Mouse (Mus musculus): Measurements from ENCODE around the gene Ryr2.
"Not testable (repeated sequence)": the region's sequence is repeated elsewhere in the genome, so short reads cannot be mapped to it uniquely, and the experiment has no call there.

Gene Ryr2

DNA sequence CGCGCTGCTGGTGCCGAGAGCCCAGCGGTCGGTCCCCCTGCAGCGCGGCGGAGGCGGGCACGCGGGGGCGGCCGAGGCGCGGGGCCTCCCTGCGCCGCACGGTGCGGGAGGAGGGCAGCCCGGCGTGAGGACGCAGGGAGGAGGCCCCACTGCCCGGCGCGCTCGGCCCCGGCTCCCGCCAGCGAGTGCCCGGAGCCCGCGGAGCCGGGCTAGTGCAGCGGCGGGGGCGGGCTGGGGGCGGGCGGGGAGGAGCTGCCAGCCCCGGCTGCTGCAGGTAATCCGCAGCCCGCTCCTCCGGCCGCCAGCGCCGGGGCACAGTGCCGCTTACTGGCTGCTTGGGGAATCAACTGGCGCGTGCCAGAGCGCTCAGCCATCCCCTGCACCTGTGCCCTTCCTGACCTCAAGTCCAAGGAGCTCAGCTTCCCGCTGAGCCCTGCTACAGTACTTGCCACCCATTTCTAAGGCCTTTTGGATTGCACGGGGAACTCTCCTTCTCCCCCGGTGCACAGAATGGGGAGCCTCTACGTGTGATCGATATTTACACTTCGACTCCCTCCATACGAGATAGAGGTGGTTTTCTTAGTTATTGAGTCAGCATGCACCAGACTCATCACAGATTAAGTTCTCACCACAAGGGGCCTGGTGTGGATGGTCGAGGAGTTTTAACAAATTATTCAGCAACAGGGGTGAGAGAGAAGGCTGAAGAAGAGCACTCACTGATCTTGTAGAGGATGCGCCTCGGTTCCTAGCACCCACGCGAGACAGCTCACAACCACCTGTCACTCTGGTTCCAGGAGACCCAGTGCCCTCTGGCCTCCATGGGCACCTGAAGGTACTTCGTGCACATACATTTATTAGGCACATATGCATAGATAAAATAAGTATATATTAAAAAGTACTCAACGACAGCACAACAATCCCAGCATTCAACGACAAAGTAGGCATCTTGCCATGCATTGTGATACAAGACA, at the start of gene Ryr2:
Ryr2 (minus strand) TSS at position 284 of the 971 bp plus-strand sequence.
- DNase-seq = peak; percentile 80

DNA sequence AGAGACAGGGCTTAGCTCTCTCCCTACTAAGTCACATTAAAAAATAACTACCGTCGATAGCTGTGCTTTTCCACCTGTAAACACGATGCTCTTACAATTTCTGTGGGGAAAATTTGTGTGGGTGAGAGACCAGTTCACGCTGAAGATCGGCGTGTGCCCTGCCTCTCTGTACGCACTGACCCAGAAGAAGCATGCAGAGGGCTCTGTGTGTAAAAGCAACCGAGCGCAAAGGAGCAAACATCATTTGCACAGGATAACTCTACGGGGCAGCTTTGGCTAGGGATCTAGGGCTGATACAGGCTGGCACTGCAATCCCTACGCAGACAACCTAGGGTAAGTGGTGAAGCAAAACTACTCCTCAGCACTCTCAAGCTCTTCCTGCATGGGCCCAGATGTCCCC, 47.2 kb upstream of the Ryr2 start:
- no peak for DNase-seq

DNA sequence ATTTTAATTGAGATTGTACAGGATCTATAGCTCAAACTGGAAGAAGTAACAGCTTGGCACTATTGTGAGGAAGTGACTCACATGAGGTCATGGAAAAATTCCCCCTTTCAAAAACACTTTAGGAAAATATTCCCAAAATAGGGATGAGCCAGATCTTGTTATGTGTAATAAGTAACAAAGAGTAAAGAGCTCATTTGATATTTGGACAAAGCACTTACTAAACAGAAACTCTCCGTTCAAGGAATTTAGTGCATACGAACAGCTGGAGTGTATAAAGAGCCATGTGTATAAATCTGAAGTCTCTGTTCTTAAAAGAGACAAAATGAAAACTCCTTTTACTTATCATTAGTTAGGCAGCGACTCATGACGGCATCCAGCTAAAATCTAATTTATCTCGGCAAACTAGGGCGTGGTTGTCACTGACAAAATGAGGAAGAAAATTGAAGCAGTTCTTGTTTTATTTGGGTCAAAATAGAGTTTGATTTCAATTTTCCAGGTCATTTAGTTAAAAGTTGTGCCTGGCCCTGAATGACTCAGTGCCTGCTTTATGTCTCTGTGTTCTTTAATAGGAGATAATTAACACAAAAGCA, 40.3 kb upstream of the Ryr2 start:
- DNase-seq = no peak

DNA sequence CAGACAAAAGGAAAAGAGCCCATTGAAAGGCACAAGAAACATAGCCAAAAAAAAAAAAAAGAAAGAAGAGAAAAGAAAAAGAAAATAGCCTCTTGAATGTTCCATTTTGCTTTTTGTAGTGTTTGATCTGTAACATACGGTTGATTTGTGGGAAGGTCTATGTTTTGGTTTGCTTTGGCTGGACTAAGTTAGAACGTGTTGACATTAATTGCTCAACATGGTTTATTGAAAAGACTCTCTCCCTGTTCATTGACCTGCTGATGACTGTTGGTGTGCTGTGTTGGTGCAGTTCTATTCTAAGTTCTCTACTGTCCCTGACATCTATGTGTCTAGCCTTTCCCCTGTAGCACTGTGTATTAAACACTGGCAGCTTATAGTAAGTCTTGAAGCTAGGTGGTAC, 39.7 kb upstream of the Ryr2 start:
- DNase-seq = no peak

DNA sequence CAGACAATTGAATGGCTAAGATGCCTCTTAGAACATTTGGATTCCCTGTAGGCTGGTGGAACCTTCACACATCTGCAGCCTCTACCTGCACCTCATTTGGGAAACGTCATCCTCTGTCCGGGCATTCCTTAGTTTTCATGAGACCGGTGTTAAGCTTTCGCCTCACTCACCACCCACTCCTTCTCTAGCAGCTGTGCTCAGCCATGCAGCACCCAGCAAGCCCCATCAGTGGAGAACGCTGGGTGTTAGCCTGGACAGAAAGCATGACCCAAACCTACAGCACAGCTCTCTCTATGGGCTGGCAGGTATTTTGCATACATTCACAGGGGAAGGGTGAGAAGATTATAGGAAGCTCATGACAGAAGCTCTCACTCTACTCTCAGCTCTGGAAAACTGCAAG, 36.6 kb upstream of the Ryr2 start:
- DNase-seq = no peak

DNA sequence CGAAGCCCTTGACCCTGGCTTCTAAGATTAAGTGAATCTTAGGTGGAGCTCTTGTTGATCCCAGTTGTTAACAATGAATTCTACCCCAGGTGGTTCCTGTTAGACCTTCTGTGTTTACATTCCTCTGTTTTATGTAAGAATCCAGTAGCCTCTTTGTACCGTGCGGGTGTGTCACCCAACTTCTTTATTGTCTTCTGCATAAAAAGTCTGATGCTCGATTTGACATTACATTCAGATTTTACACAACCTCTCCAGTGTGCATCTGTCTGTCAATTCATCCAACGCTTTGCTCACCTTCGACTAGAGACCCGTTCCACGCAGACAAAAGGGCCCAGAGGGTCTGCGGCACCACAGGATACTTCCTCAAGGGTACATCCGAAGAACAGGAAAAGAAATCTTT, 29.7 kb upstream of the Ryr2 start:
- not testable (repeated sequence) for DNase-seq

DNA sequence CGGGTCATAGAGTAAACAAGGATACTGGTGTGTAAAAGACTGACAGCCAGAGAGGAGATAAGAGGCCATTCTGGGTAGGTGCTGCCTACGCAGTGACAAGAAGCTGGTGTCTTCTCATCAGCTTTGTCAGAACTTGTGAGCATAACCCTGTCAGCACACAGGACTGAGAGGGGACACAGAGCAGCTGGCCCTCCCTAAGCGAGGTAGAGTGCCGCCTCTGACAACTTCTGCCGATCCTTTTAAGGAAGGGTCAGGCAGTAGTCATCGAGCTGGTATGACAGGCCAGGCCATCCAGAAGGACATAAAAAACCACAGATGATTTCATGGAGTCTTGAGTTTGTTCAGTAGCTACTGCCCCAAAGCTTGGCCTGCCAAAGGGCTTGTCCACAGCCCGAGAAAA, 26.8 kb upstream of the Ryr2 start:
- DNase-seq = no peak

DNA sequence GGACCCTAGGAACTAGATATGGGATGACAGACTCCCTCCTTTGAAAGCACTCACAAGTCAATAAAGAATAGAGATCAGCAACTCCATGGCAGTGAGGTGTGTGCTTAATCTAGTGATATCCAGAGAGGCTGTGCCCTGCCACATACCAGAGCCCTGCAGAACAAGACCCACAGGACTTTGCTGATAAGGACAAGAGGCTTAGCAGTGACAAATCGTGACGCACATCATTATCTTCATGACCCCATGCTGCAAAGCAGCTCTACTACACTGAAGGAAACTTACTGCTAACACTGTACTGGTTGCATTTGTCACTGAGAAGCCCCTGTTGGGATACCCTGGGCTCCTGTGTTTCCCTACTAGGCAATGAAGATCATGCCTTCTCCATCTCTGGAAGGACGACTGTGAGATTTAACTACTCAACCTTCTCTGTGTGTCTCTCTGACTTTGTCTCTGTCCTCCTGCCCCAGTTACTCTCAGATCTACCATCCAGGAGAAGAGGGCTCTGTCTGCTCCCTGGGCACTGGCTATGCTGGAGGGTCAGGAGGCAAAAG, 25.5 kb upstream of the Ryr2 start:
- DNase-seq = no peak

DNA sequence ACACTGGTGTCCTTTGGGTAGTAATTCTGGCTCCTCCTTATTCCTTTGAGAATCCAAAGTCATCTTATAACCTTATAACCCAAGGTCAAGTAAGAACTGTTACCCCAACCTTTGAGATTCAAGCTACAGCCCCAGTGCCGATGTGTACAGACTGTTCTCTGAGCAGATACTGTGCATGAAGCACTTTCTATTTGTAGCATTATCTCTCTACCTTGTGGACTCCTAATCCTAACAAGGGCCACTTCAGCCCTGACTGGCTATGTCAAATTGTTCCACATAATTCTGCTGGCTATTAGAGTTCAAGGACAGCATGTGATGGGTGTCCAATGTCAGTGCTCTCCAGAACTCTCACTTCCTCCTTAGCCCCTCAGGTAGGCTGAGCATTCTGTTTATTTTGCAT, 22.4 kb upstream of the Ryr2 start:
- no peak for DNase-seq

DNA sequence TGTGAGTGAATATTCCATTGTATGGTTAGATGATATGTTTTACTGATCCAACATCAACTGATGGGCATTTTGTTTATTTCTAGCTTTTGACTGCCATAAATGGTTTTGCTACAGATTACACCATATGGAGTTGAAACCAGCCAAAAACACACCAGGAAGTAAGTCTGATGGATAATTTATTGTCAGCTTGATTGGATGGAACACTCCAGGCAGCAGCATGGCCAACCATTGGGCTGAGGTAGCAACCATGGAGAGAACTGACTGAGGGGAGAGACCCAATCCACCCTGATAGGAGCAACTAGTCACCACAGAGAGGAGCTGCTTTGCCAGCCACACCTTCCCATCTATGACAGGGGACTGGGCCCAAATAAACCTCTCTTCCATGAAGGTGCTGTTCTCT, 19.4 kb upstream of the Ryr2 start:
- no peak for DNase-seq

DNA sequence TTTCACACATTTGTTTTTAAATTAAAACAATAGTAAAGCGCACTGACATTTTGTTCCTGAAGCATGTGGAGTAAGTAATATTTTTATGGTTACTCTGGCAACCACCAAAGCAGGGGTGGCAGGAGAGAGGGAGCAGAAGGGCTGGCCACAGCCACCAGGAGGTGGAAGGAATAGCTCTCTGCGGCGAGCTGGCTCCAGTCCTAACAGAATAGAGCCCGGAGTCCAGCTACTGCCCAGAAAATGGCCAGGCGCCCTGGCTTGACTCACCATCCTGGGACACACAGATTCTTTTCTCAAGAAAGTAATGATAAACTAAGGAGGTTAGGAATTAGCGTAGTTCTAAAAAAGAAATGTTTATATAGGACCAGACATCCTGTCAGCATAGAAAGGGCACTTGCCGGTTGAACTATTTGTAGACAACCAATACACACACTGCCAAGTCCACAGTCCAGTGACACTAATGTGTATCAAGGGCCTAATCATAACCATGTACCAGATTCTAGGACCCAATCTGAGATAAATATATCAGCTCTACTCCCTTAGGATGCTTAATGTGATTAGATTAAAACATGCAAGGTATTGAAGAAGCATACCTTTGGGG, 18.3 kb upstream of the Ryr2 start:
- DNase-seq = peak; percentile 13

DNA sequence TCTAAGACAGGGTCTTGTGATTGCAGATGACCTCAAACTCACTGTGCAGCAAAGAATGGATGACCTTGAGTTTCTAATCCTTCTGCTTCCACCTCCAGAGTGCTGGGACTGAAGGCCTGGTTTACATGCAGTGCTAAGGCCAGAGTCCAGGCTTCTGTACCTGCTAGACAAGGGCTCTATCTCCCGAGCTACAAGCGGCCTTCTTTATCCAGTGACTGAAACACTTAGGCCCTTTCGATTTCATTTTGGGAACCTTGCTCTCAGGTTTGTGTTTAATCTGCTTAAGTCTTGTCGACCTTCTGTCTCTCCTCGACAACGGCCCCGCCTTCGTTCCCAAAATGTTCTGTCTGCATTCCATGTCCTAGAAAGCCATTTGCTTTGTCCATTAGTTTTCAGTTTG, 8.8 kb upstream of the Ryr2 start:
- DNase-seq = no peak

DNA sequence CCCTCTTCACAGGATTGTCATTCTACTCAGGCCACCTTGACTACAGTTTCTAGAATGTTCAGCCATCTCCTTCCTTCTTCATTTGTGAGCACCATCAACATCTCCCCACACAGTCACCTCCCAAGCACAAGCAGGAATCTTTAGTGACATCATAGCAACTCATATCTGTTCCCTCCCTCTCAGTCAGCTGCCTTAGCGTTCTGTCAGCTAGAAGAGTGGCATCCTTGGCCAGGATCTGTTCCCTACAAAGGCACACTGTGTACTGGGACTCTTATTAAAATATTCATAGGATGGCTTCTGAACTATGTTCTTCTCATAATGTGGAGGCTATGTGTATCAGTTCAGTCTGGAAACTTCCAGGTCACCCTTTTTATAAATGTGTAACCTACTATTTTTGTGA, 8.1 kb upstream of the Ryr2 start:
- no peak for DNase-seq

DNA sequence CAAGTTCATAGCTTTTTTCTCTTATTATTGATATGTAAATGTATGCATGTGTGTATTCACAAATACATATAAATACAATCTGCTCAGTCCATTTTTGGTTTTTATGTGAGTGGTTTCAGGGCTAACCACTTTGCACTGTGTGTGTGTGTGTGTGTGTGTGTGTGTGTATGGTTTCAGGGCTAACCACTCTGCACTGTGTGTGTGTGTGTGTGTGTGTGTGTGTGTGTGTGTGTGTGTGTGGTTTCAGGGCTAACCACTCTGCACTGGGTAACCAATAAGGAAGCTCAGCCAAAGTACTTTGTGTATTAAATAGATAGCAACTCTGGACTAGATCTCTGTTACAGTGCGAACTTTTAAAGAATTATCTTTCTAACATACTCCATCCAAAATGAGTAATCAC, 2.2 kb upstream of the Ryr2 start:
- DNase-seq = no peak

DNA sequence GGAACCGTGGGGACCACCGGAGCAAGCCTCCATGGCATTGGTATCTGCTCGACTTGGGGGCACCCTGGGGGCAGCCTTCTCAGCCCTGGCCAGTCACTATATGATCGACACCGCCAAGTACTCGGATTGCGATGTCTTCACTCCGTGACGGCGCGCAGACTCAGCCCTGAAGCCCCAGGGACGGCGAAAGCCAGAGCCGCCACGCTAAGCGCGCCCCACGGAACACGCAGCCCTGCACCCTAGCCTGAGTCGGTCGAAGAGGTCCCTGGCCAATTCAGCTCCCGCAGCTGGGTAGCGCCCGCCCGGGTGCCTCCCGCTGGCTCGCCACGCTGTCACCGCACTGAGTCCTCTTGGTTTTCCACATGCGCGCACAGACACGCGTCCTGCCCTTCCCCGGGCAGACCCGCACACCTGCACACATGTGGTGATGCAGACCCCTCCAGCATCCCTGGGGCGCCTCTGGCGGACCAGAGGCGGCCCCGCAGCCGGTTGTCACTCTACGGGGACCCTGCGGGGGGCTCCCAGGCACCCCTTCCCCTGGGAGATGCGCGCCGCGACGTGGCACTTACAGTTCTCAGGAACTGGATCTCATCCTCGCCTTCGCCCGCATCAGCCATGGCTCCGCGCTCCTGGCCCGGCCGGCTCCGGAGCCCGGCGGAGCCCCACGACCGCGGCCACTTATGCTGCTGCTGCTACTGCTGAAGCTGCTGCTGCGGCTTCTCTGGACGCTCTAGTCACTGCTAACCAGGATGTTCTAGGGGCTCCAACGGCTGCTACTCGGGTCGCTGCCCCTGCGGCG, 716 bp downstream of the Ryr2 start:
- peak; percentile 44 for DNase-seq

DNA sequence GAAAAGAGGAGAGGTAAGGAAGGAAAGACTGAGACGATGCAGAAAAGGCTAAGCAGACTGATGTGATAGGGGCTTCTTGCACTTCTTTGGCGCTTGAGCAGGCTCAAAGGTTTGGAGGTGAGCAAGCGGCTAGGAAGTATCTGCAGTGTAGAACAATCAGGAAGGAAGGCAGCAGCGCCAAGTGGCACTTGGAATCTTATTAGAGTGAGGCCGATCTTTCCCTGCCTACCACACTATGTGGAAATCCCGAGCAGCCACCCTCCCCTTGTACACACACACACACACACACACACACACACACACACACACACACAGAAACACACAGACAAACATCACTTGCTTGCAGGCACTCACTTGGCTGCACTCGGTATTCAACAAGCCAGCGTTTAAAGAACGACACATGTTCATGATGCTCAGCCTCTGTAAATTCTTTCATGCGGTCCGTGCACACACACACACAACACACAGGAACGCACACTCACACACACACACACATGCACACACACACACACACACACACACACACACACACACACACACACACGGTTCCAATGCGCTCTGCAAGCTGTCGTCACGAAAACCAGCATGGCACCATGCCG, 1.4 kb downstream of the Ryr2 start:
- peak; percentile 41 for DNase-seq

DNA sequence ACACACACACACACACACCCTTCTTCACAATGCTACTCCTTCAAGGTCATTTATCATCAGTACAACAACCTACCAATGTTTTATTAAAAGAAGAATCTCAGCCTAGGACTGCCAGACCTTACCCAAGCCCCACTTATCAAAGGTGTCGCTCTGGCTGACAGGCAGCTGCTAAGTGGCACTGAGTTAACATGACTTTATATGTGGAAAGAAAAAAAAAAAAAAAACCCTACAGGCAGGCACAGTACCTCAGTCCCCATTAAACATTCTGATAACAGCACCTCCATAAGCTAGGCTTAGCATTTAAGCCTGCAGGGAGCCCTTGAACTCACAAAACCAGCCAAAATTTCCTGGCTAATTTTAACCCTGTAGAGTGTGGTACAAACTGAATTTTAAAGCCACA, 2.4 kb downstream of the Ryr2 start:
- DNase-seq = no peak

DNA sequence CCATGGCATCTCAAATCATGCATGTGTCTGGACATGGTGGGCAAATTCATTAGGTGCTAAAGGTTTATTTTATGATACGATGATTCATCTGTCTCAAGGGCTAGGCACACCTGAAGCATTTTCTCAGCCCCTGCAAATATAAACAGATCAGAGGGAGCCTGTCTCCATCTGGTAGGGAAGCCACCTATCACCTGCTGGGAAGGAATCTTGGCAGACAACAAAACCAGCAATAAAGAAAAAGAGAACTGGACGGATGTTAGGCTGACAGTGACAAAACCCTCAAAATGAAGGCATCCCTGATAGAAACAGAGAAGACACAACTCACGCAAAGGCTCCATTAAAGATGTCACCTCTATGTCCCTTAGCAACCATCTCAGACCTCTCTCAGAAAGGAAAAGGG, 3.7 kb downstream of the Ryr2 start:
- DNase-seq = no peak

DNA sequence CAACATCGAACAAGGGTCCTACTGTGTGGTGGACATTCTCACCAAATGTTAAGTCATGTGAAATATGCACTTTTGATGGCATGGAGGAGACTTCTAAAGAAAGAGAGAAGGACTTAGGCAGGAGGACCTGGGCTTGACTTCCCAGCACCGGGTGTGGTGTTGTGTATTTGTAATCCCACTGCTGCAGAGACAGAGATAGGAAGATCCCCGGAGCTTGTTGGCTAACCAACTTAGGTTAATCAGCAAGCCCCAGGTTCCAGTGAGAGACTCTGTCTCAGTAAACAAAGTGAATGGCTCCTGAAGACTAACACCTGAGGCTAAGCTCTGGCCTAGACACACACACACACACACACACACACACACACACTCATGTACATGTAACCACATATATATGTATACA, 7.3 kb downstream of the Ryr2 start:
- no peak for DNase-seq

DNA sequence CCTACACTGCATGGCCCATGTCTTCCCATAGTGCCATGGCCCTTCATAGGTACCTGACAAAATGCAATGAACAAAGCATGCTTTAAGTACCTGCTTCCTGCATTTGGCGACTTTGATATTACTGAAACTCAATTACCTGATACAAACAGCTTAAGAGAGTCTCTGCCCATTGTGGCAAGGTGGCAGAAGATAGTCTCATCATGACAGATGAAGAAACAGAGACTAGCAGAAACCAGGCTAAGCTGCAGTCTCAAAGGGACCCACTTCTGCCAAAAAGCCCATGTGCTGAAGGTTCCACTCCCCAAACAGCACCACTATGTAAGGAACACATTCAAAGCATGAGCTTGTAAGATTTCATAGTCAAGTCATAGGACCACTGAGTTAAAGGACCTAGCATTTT, 7.8 kb downstream of the Ryr2 start:
- DNase-seq = no peak

DNA sequence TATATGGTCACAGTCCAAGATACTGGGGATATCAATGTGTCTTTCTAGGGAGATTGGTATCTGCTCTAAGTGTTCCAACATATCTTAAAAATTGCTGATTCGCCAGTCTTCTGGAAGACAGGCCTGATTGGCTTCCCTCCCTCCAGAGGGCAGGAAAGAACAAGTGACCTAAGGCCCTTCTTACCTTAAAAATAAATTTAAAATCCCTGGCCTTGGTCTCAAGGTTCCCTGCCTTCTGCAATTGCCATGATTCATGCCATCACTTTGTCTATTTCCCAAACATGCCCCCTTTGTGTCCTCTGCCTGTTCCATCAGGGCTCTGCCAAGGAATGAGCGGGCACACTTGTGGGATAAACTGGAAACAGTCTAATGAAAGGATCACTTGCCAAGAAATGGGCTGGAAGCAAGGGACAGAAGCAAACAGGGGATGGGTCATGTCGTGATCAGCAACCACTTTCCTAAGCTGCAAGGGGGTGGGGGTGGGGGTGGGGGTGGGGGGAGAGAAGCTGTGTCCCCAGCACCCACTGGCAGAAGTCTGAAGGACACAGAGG, 10.3 kb downstream of the Ryr2 start:
- no peak for DNase-seq

DNA sequence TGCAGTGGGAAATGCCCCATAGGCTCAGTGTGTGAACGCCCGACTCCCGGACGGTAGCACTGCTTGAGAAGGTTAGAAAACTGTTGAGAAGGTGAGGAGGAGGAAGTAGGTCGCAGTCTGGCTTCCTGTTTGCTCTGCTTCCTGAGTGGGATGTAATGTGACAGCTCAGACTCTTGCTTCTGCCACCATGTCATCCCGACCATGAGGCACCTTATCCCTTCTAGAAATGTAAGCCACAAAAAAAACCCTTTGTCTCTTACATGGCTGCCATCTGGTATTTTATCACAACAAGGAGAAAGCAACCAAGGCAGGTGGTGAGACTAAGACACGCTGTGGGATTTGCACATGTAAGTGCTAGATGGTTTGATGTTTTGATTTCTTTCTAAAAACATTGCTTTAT, 12.2 kb downstream of the Ryr2 start:
- no peak for DNase-seq
